Mouse (Mus musculus): ENCODE measurements around the gene Kiss1.

- TF ChIP-seq POLR2A (IDR thresholded peaks at IDR 0.05; ENCODE audit: borderline replicate concordance, low read depth, low read length) (no peak), CTCF (IDR thresholded peaks at IDR 0.05; ENCODE audit: low read depth, low read length) (no peak)
Observed at GRCm38 (mm10) chr1:133368644-133369043, 47.0 kb downstream of the Kiss1 start.

All from bone marrow macrophage, adult 2 months (primary cell).